Mouse (Mus musculus) kidney, postnatal 14 days (tissue): Measurements from ENCODE around the gene Raly.
A peak's percentile ranks its signal among the peaks of the same experiment; 100 is the strongest.

Source experiments
- DNase-seq: peaks from one replicate; pipeline ENCODE4 v3.0.0; 2022; ENCODE audit warnings: mixed read lengths

Raly gene

DNA sequence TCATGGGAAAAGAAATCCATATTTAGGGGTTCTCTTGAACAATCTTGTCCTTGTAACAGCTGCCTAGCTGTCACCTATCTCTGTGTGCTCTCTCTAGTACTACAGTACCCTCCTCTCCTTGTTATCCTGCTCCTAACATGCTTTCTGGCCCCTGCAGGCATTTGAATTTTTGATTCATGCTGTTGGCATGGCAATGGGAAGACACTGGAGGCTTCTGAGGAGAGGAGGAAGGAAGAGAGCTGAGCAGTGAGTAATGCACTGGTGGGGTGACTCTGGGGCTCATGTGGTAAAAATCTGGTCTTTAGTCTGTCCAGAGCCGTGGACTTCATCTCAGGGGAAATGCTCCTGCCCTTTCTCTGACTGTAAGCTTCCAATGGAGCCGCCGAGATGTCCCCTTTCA lies 5.6 kb upstream of the Raly start:
- no peak for DNase-seq

DNA sequence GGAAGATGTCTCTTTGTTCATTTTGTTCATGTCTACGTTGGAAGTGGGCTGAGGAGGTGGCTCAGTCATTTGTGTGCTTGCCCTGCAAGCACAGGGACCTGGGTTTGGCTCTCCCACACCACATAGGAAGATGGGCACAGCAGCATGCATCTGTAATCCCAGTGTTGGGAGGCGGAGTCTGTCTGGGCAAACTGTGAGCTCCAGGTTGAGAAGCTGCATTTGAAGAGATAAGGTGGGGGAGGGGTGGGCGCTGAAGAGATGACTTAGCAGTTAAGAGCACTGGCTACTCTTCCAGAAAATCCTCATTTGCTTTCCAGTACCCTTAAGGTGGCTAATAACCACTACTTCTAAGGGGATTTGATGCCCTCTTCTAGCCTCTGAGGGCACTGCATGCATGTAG lies 4.7 kb upstream of the Raly start:
- DNase-seq, result no peak

DNA sequence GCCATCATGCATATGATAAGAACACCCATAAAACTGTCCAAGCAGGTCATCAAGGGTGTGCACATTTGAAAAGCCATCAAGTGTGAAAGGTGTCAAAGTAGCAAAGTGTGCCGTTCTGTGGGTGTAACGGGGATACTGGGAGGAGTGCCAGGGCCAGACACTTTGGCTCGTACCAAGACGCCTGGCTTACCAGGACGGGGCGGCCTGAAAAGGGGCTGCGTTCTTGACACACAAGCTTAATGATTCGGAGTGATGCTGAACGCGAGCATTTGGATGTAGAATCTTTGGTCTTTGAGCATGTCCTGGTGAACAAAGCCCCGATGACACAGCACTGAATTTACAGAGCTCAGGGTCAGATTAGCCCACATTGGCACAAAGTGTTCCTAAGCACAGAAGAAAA lies 4.1 kb upstream of the Raly start:
- no peak for DNase-seq

GRCm38 (mm10) chr2:154789381-154789780 lies 1.5 kb upstream of the Raly start:
- DNase-seq, result no peak

- no peak for DNase-seq
Measured at GRCm38 (mm10) chr2:154789977-154790655, 780 bp upstream of the Raly start.

- peak; percentile 90 for DNase-seq
Measured at GRCm38 (mm10) chr2:154791661-154792642, 1.1 kb downstream of the Raly start.

GRCm38 (mm10) chr2:154803372-154803771 lies 12.5 kb downstream of the Raly start:
- no peak for DNase-seq

GRCm38 (mm10) chr2:154803845-154804244 lies 12.9 kb downstream of the Raly start:
- DNase-seq, result no peak

GRCm38 (mm10) chr2:154807689-154808088 lies 16.8 kb downstream of the Raly start:
- DNase-seq, result no peak

DNA sequence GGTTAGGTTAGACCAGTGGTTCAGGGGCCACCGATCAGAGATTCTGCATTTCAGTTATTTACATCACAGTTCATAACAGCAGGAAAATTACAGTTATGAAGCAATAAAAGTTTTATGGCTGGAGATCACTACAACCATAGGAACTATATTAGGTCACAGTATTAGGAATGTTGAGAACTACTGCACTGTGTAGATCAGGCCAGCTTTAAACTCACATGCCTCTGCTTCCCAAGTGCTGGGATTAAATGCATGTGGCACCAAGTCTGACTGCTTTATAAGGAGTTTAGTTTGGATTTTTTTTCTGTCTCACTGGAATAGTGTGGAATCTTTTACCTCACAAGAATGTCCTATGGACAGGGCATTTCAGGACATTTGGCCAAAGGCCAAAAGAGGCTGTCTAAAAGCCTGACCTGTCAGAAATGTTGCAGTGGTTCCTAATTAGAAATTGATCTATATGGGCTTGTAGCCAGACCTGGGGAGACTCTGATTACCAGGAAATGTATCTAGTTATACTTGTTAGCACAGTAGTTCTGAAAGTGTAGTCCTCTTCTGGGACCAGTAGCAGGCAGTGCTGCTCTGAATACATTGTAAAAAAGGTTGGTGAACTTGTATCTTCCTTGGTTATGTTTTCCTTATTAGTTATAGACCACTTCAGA lies 18.3 kb downstream of the Raly start:
- DNase-seq, result peak; percentile 86

- DNase-seq, result no peak
Measured at GRCm38 (mm10) chr2:154810821-154811220, 19.9 kb downstream of the Raly start.

DNA sequence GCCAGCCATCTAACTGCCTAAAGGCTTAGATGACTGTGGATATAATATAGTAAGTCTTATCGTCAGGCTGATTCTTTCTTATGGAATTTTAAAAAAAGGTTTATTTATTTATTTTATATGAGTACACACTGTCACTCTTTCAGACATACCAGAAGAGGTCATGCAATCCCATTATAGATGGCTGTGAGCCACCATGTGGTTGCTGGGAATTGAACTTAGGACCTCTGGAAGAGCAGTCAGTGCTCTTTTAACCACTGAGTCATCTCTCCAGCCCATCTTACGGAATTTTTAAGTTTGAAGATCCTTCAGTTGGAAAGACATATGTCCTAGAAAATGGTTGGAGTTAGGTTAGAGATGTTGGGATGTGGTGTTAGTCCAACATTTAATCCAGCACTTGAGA lies 22.5 kb downstream of the Raly start:
- no peak for DNase-seq

GRCm38 (mm10) chr2:154817089-154817488 lies 26.2 kb downstream of the Raly start:
- no peak for DNase-seq

- DNase-seq, result peak; percentile 49
Measured at GRCm38 (mm10) chr2:154817788-154818187, 26.9 kb downstream of the Raly start.

- no peak for DNase-seq
Measured at GRCm38 (mm10) chr2:154818599-154818998, 27.7 kb downstream of the Raly start.

DNA sequence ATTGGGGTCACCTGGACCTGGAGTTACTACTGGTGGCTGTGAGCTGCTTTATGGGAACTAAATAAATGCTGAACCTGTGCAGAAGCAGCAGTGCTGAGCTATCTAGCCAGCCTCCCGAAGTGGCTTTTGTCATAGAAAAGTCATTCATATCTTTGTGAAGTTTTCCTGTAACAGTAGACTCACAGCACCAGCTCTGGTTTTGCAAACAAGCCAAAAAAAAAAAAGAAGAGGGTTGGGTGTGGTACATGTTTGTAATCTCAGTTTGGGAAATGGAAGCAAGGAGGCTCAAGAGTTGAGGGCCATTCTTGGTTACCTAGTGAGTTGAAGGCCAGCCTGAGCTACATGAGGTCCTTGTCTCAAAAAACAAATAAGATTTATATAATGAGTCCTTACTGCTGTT lies 29.4 kb downstream of the Raly start:
- no peak for DNase-seq

DNA sequence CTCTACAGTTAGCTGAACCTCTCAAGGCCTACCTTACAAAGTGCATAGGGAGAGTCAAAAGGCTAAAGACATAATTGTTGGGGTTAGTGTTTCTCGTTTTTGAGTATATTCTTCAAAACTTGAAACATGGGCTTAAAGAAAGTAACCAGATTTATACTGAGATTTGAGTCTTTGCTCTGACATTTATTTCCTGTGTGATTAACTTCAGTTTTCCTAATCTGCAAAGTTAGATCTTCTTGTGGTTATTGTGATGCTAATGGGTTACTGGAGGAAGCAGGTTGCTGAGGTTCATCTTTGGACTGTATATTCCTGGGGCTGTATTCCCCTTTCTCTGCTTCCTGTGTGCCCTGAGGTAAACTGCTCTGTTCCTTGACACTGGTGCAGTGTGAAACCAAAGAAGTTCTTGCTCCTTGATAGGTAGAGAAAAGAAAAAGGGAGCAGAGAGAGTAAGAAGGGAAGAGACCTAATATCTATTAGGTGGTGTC lies 35.2 kb downstream of the Raly start:
- no peak for DNase-seq

- peak; percentile 47 for DNase-seq
Measured at GRCm38 (mm10) chr2:154827521-154827920, 36.6 kb downstream of the Raly start.

- no peak for DNase-seq
Measured at GRCm38 (mm10) chr2:154832471-154832870, 41.6 kb downstream of the Raly start.

DNA sequence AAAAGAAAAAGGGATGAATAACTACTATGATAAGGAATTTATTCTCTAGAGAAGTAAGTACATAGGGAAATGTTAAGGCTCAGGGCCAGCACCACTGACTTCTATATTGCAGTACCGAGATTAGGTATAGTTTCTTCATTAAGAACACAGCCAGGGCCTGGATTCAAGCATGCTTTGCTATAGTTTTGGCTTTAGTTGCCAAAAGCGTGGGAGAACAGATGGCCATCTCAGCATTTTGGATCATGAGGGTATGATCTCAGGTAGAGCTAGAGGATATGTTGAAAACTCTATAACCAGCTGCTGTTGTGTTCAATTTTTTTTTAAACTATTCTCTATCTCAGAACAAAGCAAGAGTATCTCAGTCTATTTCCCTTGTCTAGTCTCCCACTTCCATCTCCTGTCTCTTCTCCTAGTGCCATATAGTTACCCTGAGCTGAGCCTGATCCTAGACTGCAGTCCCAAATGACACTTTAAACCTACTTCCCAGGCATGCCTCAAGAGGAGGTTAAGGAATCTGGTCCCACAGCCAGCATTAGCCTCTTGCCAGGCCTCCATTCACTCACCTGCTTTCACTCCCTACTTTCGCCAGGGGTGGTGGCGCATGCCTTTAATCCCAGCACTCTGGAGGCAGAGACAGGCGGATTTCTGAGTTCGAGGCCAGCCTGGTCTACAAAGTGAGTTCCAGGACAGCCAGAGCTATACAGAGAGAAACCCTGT lies 43.4 kb downstream of the Raly start:
- DNase-seq, result no peak

- DNase-seq, result no peak
Measured at GRCm38 (mm10) chr2:154836537-154836936, 45.6 kb downstream of the Raly start.

- DNase-seq, result no peak
Measured at GRCm38 (mm10) chr2:154848086-154848485, 57.2 kb downstream of the Raly start.

- DNase-seq, result peak; percentile 68
Measured at GRCm38 (mm10) chr2:154855383-154855782, 64.5 kb downstream of the Raly start.
